Mouse (Mus musculus) forebrain, embryonic 15.5 days (tissue): ENCODE results near the gene Tspan4. TPM values are rescaled to one million over a fixed set of nuclear protein-coding genes. Genes with fewer than 3 reads are reported as not detected.
A peak's percentile ranks its signal among the peaks of the same experiment; 100 is the strongest.

ENCODE experiments used
- ATAC-seq: fragments of 200-750 bp; cut with Nextera tagmentation; replicated peaks from 2 replicates; pipeline ENCODE4 v1.8.0; 2017; ENCODE audit warnings: mild to moderate bottlenecking, moderate TSS enrichment, moderate library complexity
- H3K27ac ChIP-seq: fragments of 300-500 bp; sonication (generic); replicated peaks from 2 replicates; pipeline ENCODE4 v1.5.1; 2015; ENCODE audit warnings: mild to moderate bottlenecking, inconsistent platforms
- H3K27me3 ChIP-seq: fragments of 300-500 bp; sonication (generic); 2 replicates; pipeline ENCODE4 v1.6.1; 2015; ENCODE audit warnings: inconsistent platforms
- H3K36me3 ChIP-seq: fragments of 300-500 bp; sonication (generic); 2 replicates; pipeline ENCODE4 v1.6.1; 2015; ENCODE audit warnings: mild to moderate bottlenecking, inconsistent platforms
- H3K4me1 ChIP-seq: fragments of 300-500 bp; sonication (generic); 2 replicates; pipeline ENCODE4 v1.6.1; 2015; ENCODE audit warnings: inconsistent platforms
- H3K4me2 ChIP-seq: fragments of 300-500 bp; sonication (generic); replicated peaks from 2 replicates; pipeline ENCODE4 v1.6.1; 2015; ENCODE audit warnings: mild to moderate bottlenecking, inconsistent platforms
- H3K4me3 ChIP-seq: fragments of 300-500 bp; sonication (generic); 2 replicates; pipeline ENCODE4 v1.5.1; 2015; ENCODE audit warnings: mild to moderate bottlenecking, inconsistent platforms
- H3K9ac ChIP-seq: fragments of 300-500 bp; sonication (generic); replicated peaks from 2 replicates; pipeline ENCODE4 v1.6.1; 2015; ENCODE audit warnings: mild to moderate bottlenecking, inconsistent platforms
- H3K9me3 ChIP-seq: fragments of 300-500 bp; sonication (generic); 2 replicates; pipeline ENCODE4 v1.6.1; 2016; ENCODE audit warnings: inconsistent platforms
- WGBS: fragments of 180-500 bp; shearing (Covaris S2); methylation state at CpG from one replicate; pipeline ENCODE4 v1.1.7; 2015; ENCODE audit warnings: mixed read lengths; 5-methylcytosine and 5-hydroxymethylcytosine counted together
- polyA plus RNA-seq: library from polyadenylated mRNA; unstranded; fragments of >200 nt; fragmentation: Nextera tagmentation; extraction: Ambion mirVana; gene quantifications from 2 replicates; pipeline ENCODE4 v1.2.1, GENCODE M21; 2015

Gene Tspan4
- polyA plus RNA-seq, 1 experiment from 2014 or later, result 25.6 TPM

GRCm38 (mm10) chr7:141433517-141434400 lies 41.3 kb upstream of the Tspan4 start:
- Histone ChIP-seq H3K9ac (peak overlapping the region; percentile 72), H3K4me1 (peaks cover 65% of the 10 kb centered on the region), H3K4me3 (peak overlapping the region; percentile 56), H3K9me3 (no peaks in the 10 kb centered on the region), H3K27ac (peak overlapping the region; percentile 88), H3K27me3 (no peaks in the 10 kb centered on the region), H3K36me3 (peaks cover 22% of the 10 kb centered on the region), H3K4me2 (peak overlapping the region; percentile 96)
- no peak for ATAC-seq
- 69% methylated on average over 15 of the region's 15 CpGs for WGBS

GRCm38 (mm10) chr7:141434464-141434863 lies 40.6 kb upstream of the Tspan4 start:
- H3K36me3 ChIP-seq, result peaks cover 22% of the 10 kb centered on the region
- peak overlapping the region; percentile 72 for H3K9ac ChIP-seq
- H3K4me2 ChIP-seq, result peak overlapping the region; percentile 96
- H3K4me3 ChIP-seq, result peak overlapping the region; percentile 56
- peak; percentile 20; the same call in 1 of the 2 replicates for ATAC-seq
- H3K27me3 ChIP-seq, result no peaks in the 10 kb centered on the region
- H3K9me3 ChIP-seq, result no peaks in the 10 kb centered on the region
- 7% methylated on average over 8 of the region's 8 CpGs for WGBS
- H3K27ac ChIP-seq, result peak overlapping the region; percentile 88
- peaks cover 57% of the 10 kb centered on the region for H3K4me1 ChIP-seq

GRCm38 (mm10) chr7:141435129-141435855 lies 39.7 kb upstream of the Tspan4 start:
- H3K27me3 ChIP-seq, result no peaks in the 10 kb centered on the region
- H3K36me3 ChIP-seq, result peaks cover 19% of the 10 kb centered on the region
- WGBS, result 3% methylated on average over 17 of the region's 17 CpGs
- H3K27ac ChIP-seq, result peak overlapping the region; percentile 88
- H3K9ac ChIP-seq, result peak overlapping the region; percentile 72
- ATAC-seq, result peak; percentile 37
- H3K4me1 ChIP-seq, result peaks cover 50% of the 10 kb centered on the region
- no peaks in the 10 kb centered on the region for H3K9me3 ChIP-seq
- peak overlapping the region; percentile 56 for H3K4me3 ChIP-seq
- H3K4me2 ChIP-seq, result peak overlapping the region; percentile 96

GRCm38 (mm10) chr7:141435856-141436522 lies 39.1 kb upstream of the Tspan4 start:
- H3K27me3 ChIP-seq, result no peaks in the 10 kb centered on the region
- H3K4me3 ChIP-seq, result peak overlapping the region; percentile 76; the same call in 1 of the 2 replicates
- H3K9me3 ChIP-seq, result no peaks in the 10 kb centered on the region
- H3K4me2 ChIP-seq, result peak overlapping the region; percentile 96
- ATAC-seq, result no peak
- no peak overlapping the region; the same call in 1 of the 2 replicates for H3K9ac ChIP-seq
- H3K27ac ChIP-seq, result peak overlapping the region; percentile 88; the same call in 1 of the 2 replicates
- H3K4me1 ChIP-seq, result peaks cover 53% of the 10 kb centered on the region
- H3K36me3 ChIP-seq, result peaks cover 12% of the 10 kb centered on the region
- 78% methylated on average over 9 of the region's 9 CpGs for WGBS

- Histone ChIP-seq H3K27me3 (no peaks in the 10 kb centered on the region), H3K4me2 (peak overlapping the region; percentile 95), H3K9me3 (no peaks in the 10 kb centered on the region), H3K9ac (peak overlapping the region; percentile 88), H3K36me3 (peaks cover 7% of the 10 kb centered on the region), H3K4me3 (peak overlapping the region; percentile 76), H3K4me1 (peaks cover 53% of the 10 kb centered on the region), H3K27ac (peak overlapping the region; percentile 89)
- 44% methylated on average over 2 of the region's 2 CpGs for WGBS
- no peak for ATAC-seq
Measured at GRCm38 (mm10) chr7:141436523-141436892, 38.5 kb upstream of the Tspan4 start.

GRCm38 (mm10) chr7:141437178-141438120 lies 37.6 kb upstream of the Tspan4 start, which contains the start of gene Slc25a22:
Gene Slc25a22, minus strand, starts transcription at chr7:141437892.
- Histone ChIP-seq H3K9ac (peak within 1 kb of the TSS; percentile 88), H3K27me3 (no peaks in the 10 kb centered on the region), H3K4me1 (peaks cover 57% of the 10 kb centered on the region), H3K4me2 (peak within 1 kb of the TSS; percentile 95), H3K4me3 (peak within 1 kb of the TSS; percentile 76), H3K9me3 (no peaks in the 10 kb centered on the region), H3K27ac (peak within 1 kb of the TSS; percentile 89), H3K36me3 (no peaks in the 10 kb centered on the region)
- 5% methylated on average over 53 of the region's 53 CpGs for WGBS
- ATAC-seq, result peak; percentile 74

GRCm38 (mm10) chr7:141438201-141438968 lies 36.7 kb upstream of the Tspan4 start:
- Histone ChIP-seq H3K4me2 (no peak overlapping the region), H3K9me3 (no peaks in the 10 kb centered on the region), H3K27ac (peak overlapping the region; percentile 89), H3K9ac (no peak overlapping the region), H3K4me1 (peaks cover 57% of the 10 kb centered on the region), H3K4me3 (no peak overlapping the region), H3K36me3 (no peaks in the 10 kb centered on the region), H3K27me3 (no peaks in the 10 kb centered on the region)
- no peak for ATAC-seq
- 90% methylated on average over 12 of the region's 12 CpGs for WGBS

GRCm38 (mm10) chr7:141439140-141439679 lies 35.8 kb upstream of the Tspan4 start:
- 97% methylated on average over 10 of the region's 10 CpGs for WGBS
- no peak overlapping the region for H3K9ac ChIP-seq

GRCm38 (mm10) chr7:141439811-141440210 lies 35.2 kb upstream of the Tspan4 start:
- no peak for ATAC-seq
- Histone ChIP-seq H3K4me1 (peaks cover 55% of the 10 kb centered on the region), H3K27me3 (no peaks in the 10 kb centered on the region), H3K4me3 (no peak overlapping the region), H3K4me2 (no peak overlapping the region), H3K36me3 (no peaks in the 10 kb centered on the region), H3K27ac (no peak overlapping the region), H3K9me3 (no peaks in the 10 kb centered on the region), H3K9ac (no peak overlapping the region)
- 96% methylated on average over 11 of the region's 11 CpGs for WGBS

More at GRCm38 (mm10) chr7:141439140-141439679, 35.8 kb upstream of the Tspan4 start:
- H3K4me1 ChIP-seq, result peaks cover 56% of the 10 kb centered on the region
- H3K27me3 ChIP-seq, result no peaks in the 10 kb centered on the region
- no peaks in the 10 kb centered on the region for H3K9me3 ChIP-seq
- no peak overlapping the region for H3K4me3 ChIP-seq
- H3K36me3 ChIP-seq, result no peaks in the 10 kb centered on the region
- H3K27ac ChIP-seq, result no peak overlapping the region
- no peak overlapping the region for H3K4me2 ChIP-seq
- no peak for ATAC-seq

GRCm38 (mm10) chr7:141440613-141441012 lies 34.4 kb upstream of the Tspan4 start:
- Histone ChIP-seq H3K36me3 (no peaks in the 10 kb centered on the region), H3K4me3 (no peak overlapping the region), H3K27me3 (no peaks in the 10 kb centered on the region), H3K4me1 (peaks cover 48% of the 10 kb centered on the region), H3K9ac (no peak overlapping the region), H3K9me3 (no peaks in the 10 kb centered on the region), H3K4me2 (no peak overlapping the region), H3K27ac (no peak overlapping the region)
- WGBS, result 23% methylated on average over 6 of the region's 6 CpGs
- no peak for ATAC-seq
